Mouse (Mus musculus) ES-E14 (cell line): Measurements from ENCODE around the gene Slc10a1.

Source experiments
- CHD2 ChIP-seq: IDR thresholded peaks from 2 replicates; pipeline ENCODE4 v1.6.1; 2014; ENCODE audit warnings: mild to moderate bottlenecking, low read depth, low read length, inconsistent platforms
- HCFC1 ChIP-seq: IDR thresholded peaks from 2 replicates; pipeline ENCODE4 v1.6.1; 2012; ENCODE audit warnings: low read length, inconsistent platforms, borderline replicate concordance; ENCODE audit not compliant: insufficient read depth
- MAFK ChIP-seq: IDR thresholded peaks from 2 replicates; pipeline ENCODE4 v1.6.1; 2014; ENCODE audit warnings: mild to moderate bottlenecking, low read depth, low read length, inconsistent platforms; ENCODE audit not compliant: insufficient read depth
- ZC3H11A ChIP-seq: IDR thresholded peaks from 2 replicates; pipeline ENCODE4 v1.6.1; 2012; ENCODE audit warnings: low read depth, mild to moderate bottlenecking, inconsistent platforms, low read length, borderline replicate concordance
- ZNF384 ChIP-seq: IDR thresholded peaks from 2 replicates; pipeline ENCODE4 v1.6.1; 2012; ENCODE audit warnings: low read depth, low read length, inconsistent platforms

- TF ChIP-seq CHD2, result no peak
- no peak for TF ChIP-seq ZNF384
- TF ChIP-seq HCFC1, result no peak
- no peak for TF ChIP-seq ZC3H11A
- TF ChIP-seq MAFK, result no peak
These were observed 41.0 kb downstream of the Slc10a1 start for GRCm38 (mm10) chr12:80927518-80927917.
